Mouse (Mus musculus): ENCODE data around the gene Ppp1r12a. TPM values are rescaled to one million over a fixed set of nuclear protein-coding genes. Genes with fewer than 3 reads are reported as not detected.

Ppp1r12a gene
- total RNA-seq, 2 experiments from 2014 or later, result 93.4 to 100 TPM

DNA sequence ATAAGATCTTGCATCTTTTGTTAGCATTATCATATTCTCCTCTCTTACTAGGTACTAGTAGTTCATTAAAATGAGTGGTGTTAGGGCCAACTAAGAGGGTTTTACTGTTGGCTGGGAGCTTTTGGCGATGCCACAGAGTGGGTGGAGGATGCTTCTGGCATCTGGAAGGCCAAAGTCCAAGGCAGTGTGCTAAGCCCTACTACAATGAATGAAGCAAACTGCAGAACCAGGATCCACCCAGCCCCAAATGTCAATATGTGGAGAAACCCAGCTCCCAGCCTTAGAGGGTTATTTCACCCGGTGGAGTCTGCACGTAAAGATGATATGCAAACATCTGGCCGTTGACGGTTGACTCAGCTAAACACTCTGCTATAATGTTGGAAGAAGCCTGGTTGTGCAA lies 167.8 kb downstream of the Ppp1r12a start:
- intact Hi-C loops (cut with DNase I), result no loop called here
- no peak for DNase-seq

DNA sequence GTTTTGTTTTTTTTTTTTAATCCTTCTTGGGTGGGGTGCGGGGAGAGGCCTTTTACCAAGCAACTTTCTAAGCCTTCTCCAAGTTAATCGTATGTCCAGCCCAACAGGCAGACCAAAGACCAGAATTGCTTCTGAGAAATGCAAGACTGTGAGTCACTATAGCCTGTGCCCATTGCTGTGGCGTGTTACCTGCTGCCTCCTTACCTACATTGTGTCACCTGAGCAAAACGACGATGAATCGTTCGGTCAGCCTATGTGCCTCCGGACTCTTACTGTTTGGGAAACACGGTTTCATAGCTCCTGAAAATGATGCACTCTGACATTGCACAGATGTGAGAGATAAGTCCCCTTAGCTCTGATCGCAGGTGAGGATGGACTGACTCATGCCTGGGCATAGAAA lies 169.0 kb downstream of the Ppp1r12a start:
- no peak for DNase-seq
- intact Hi-C loops (cut with DNase I), result no loop called here

DNA sequence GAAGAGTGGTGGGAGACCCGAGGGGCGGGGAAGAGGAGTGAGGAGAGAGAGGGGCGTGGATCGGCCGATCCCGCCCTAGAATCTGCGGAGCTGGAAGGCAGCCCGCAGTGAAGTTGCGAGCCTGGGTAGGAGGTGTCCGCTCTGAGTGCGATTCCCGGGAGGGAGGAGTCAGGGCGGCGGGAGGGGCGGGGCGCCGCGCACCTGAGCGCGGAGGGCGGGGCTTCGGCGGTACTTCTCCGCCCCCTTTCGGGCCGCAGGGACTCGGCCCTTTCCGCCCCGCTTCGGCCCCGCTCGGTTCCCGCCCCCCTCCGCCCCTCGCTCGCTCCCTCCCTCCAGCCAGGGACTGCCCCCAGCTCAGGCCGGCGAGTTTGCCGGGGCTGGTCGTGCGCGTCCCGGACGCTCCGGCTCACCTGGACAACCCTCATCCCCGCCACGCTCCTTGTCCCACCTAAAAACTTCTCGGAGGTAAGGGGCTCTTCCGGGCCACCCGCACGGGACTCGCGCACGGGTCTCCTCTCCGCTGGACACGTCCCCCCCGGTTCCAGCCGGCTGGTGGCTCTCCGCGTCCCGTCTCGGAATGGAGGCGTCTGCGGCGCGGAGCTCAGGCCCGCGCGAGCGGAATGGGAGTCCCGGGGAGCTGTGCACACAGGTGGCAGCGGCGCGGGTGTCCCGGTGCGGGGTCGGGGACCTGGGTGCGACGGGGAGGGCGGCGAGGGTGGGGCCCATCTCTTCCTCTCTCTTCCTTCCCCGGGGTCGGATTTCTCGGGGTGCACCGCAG lies 170.0 kb downstream of the Ppp1r12a start, which contains the start of gene Pawr:
TSS of gene Pawr (plus strand) at position 338 of the 778 bp plus-strand sequence.
- DNase-seq, result peak; percentile 74
- intact Hi-C loops (cut with DNase I), result no loop called here

DNA sequence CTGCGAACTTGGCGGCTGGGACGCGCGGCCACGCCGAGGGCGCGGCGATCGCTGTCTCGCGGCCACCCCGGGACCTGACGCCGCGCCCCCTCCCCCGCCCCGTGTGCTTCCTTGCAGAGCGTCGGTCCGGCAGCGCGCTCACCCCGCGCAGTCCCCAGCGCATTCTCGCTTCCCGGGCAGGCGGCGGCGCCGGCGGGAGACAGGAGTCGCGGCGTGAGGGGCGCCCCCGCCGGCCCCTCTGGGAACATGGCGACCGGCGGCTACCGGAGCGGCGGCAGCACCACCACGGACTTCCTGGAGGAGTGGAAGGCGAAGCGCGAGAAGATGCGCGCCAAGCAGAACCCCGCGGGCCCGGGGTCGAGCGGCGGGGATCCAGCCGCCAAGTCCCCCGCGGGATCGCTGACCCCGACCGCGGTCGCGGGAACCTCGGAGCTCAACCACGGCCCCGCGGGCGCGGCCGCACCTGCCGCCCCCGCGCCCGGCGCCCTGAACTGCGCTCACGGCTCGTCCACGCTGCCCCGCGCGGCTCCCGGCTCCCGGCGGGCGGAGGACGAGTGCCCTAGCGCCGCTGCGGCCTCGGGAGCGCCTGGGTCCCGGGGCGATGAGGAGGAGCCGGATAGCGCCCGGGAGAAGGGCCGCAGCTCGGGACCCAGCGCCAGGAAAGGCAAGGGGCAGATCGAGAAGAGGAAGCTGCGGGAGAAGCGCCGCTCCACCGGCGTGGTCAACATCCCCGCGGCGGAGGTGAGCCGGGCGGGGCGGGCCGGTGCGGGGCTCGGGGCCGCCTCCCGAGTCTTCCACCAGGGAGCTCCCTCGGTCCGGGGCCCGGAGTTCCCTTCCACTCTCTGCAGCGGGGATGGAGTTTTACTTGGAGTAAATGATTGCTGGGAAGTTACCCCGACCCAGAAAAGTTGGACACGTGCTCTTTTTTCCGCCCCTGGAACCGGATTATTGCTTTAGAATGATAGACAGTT lies 170.9 kb downstream of the Ppp1r12a start:
- intact Hi-C loops (cut with DNase I), result no loop called here
- DNase-seq, result peak; percentile 44

GRCm38 (mm10) chr10:108333642-108334041 lies 171.6 kb downstream of the Ppp1r12a start:
- intact Hi-C loops (cut with DNase I), result no loop called here
- no peak for DNase-seq

Other genes starting within 250 kb of the Ppp1r12a start
- gene Pawr, start 169.9 kb downstream of the Ppp1r12a start, total RNA-seq (2021), result 1 to 10 TPM; 2.9 to 3.9 TPM